Mouse (Mus musculus): ENCODE results near the gene Iqgap1. TPM values are rescaled to one million over a fixed set of nuclear protein-coding genes. Genes with fewer than 3 reads are reported as not detected.

Iqgap1 gene
- polyA plus RNA-seq, 1 experiment, result 284 TPM

DNA sequence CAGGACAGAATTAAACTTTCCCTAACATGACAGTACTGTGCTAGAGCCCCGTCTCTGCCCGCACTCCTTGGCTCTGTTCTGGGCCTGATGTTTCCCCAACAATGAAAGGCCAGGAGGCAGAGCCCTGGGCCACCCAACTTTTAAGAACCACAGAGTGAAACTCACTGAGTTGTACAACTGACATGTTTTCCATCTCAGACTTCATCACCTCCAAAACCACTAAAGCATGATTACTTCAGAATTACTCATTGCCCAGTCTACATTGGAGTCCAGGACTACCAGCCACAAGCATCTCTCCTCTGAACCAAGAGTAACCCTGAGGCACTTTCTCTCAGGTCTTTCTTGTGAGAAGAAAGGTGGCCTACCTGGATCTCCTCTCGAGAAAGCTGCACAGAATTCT, 83.1 kb downstream of the Iqgap1 start:
- TF ChIP-seq POLR2A (IDR thresholded peaks at IDR 0.05; ENCODE audit: borderline replicate concordance, low read depth, low read length), result no peak
- TF ChIP-seq CTCF (IDR thresholded peaks at IDR 0.05; ENCODE audit: low read depth, low read length), result no peak
- Histone ChIP-seq H3K27ac (ENCODE audit: insufficient read depth, low read depth, low read length) (no peak overlapping the region), H3K4me1 (ENCODE audit: control insufficient read depth, insufficient read depth, low read length) (no peaks in the 10 kb centered on the region), H3K4me3 (ENCODE audit: insufficient read depth, low read length) (no peak overlapping the region)

DNA sequence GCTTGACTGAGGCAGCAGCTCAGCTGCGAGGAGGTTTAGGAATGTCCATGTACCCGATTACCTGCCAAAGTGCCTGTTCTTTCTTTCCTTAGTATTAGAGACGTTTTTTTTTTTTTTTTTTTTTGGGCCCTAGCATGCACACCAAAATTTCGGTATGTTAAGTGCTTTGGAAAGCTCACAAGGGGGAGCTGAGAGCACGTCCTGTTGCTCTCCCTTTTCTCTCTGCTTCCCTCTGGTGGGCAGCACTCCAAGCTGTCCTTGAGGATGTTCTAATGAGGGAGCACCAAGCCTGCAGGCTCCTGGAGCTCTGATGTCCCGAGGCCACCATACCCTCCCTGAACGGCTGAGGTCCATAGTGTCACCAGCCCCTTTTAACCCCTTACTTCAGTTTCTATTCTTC, 84.8 kb downstream of the Iqgap1 start:
- H3K4me3 ChIP-seq (ENCODE audit: insufficient read depth, low read length), result no peak overlapping the region
- TF ChIP-seq POLR2A (IDR thresholded peaks at IDR 0.05; ENCODE audit: borderline replicate concordance, low read depth, low read length) (no peak), CTCF (IDR thresholded peaks at IDR 0.05; ENCODE audit: low read depth, low read length) (no peak)
- no peaks in the 10 kb centered on the region for H3K4me1 ChIP-seq (ENCODE audit: control insufficient read depth, insufficient read depth, low read length)
- no peak overlapping the region for H3K27ac ChIP-seq (ENCODE audit: insufficient read depth, low read depth, low read length)

DNA sequence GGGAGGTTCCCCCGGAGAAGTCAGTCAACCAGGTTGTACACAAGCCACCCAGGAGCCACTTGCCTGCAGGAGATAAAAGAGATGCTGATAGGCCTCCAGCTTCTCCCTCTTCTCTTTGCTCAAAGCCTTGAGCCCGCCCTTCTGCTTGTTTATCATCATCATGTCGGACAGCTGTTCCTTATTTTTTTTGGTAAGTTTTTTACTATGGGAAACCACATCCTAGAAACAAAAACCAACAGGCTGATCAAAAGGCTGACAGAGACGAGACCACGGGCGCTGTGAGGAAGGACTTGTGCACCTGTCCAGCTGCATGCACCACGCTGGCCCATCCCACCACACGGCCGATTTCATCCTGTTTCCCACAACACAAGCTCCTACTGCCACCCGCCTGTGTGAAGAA, 89.6 kb downstream of the Iqgap1 start:
- Histone ChIP-seq H3K27ac (ENCODE audit: insufficient read depth, low read depth, low read length) (no peak overlapping the region), H3K4me1 (ENCODE audit: control insufficient read depth, insufficient read depth, low read length) (no peaks in the 10 kb centered on the region), H3K4me3 (ENCODE audit: insufficient read depth, low read length) (no peak overlapping the region)
- TF ChIP-seq POLR2A (IDR thresholded peaks at IDR 0.05; ENCODE audit: borderline replicate concordance, low read depth, low read length), result no peak
- TF ChIP-seq CTCF (IDR thresholded peaks at IDR 0.05; ENCODE audit: low read depth, low read length), result no peak

DNA sequence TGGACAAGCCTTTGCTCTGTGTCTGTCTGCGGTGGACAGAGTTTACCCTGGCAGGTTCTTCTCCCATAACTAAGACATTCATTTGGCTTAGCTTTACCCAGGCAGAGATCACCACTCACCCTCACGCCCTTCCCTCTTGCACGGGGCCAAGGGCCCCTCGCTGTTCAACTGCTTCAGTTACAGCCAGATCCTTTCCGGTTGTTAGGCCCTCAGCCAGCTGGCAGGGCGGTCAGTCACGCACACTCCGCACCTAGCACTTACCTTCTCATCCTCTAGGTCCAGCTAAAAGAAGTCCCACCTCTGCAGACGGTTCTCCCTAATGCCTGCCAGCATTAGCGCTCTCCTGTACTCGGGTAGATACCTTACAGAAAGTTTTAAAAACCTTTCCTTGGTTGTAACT, 92.8 kb downstream of the Iqgap1 start:
- TF ChIP-seq CTCF (IDR thresholded peaks at IDR 0.05; ENCODE audit: low read depth, low read length) (no peak), POLR2A (IDR thresholded peaks at IDR 0.05; ENCODE audit: borderline replicate concordance, low read depth, low read length) (no peak)
- Histone ChIP-seq H3K4me3 (ENCODE audit: insufficient read depth, low read length) (no peak overlapping the region), H3K27ac (ENCODE audit: insufficient read depth, low read depth, low read length) (no peak overlapping the region), H3K4me1 (ENCODE audit: control insufficient read depth, insufficient read depth, low read length) (no peaks in the 10 kb centered on the region)

DNA sequence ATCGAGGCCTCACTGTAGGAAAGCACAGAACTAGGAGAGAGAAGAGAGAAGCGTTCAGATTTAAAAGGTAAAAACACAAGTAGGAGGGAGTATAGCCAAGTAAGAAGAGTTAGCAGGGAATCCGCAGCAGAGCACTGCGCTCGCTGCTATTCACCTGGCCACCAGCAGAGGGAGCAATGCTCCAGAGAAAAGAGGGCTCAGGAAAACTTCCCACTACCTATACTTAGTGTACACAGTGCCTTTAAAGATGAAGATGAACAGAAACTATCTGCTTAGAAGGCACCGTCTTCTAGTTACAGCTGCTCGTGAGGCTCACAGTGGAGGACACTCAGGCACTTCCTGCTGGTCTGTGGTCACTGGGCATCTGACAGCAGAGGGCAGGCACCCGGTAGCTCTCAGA, 96.1 kb downstream of the Iqgap1 start:
- Histone ChIP-seq H3K4me3 (ENCODE audit: insufficient read depth, low read length) (no peak overlapping the region), H3K4me1 (ENCODE audit: control insufficient read depth, insufficient read depth, low read length) (no peaks in the 10 kb centered on the region), H3K27ac (ENCODE audit: insufficient read depth, low read depth, low read length) (no peak overlapping the region)
- TF ChIP-seq POLR2A (IDR thresholded peaks at IDR 0.05; ENCODE audit: borderline replicate concordance, low read depth, low read length), result no peak
- peak; percentile 87 for TF ChIP-seq CTCF (IDR thresholded peaks at IDR 0.05; ENCODE audit: low read depth, low read length)

DNA sequence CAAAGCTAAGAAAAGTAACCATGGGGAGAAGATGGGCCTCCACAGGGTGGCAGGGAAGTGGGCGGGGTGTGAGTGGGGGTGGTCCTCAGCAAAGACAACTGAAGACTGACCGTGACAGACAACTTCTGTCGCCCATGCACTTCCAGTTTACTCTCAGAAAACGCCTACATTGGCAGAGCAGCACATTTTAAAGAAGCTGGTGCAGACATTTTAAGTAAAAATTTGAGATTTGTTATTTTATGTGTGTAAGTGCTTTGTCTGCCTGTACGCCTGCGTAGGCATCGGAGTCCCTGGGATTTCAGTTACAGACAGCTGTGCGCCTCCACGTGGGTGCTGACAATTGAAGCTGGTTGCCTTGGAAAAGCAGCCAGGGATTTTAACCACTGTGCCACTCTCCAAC, 104.7 kb downstream of the Iqgap1 start:
- Histone ChIP-seq H3K27ac (ENCODE audit: insufficient read depth, low read depth, low read length) (no peak overlapping the region), H3K4me1 (ENCODE audit: control insufficient read depth, insufficient read depth, low read length) (no peaks in the 10 kb centered on the region), H3K4me3 (ENCODE audit: insufficient read depth, low read length) (no peak overlapping the region)
- no peak for TF ChIP-seq POLR2A (IDR thresholded peaks at IDR 0.05; ENCODE audit: borderline replicate concordance, low read depth, low read length)
- TF ChIP-seq CTCF (IDR thresholded peaks at IDR 0.05; ENCODE audit: low read depth, low read length), result no peak

DNA sequence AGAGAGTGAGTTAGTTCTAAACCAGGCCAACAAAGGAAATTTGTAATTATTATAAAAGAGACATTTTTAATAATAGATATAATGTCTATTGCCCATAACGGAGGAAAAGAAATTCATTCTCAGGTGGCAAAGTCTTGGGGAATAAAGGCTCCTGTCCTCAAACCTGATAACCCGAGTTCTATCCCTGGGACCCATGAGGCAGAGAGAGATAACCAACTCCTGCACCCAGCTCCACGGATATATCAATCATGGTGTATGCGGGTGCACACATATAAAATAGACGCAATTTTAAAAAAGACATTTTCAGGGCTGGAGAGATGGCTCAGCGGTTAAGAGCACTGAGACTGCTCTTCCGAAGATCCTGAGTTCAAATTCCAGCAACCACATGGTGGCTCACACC, 106.2 kb downstream of the Iqgap1 start:
- no peak overlapping the region for H3K4me3 ChIP-seq (ENCODE audit: insufficient read depth, low read length)
- no peak overlapping the region for H3K27ac ChIP-seq (ENCODE audit: insufficient read depth, low read depth, low read length)
- H3K4me1 ChIP-seq (ENCODE audit: control insufficient read depth, insufficient read depth, low read length), result peaks cover 9% of the 10 kb centered on the region
- TF ChIP-seq CTCF (IDR thresholded peaks at IDR 0.05; ENCODE audit: low read depth, low read length) (no peak), POLR2A (IDR thresholded peaks at IDR 0.05; ENCODE audit: borderline replicate concordance, low read depth, low read length) (no peak)

DNA sequence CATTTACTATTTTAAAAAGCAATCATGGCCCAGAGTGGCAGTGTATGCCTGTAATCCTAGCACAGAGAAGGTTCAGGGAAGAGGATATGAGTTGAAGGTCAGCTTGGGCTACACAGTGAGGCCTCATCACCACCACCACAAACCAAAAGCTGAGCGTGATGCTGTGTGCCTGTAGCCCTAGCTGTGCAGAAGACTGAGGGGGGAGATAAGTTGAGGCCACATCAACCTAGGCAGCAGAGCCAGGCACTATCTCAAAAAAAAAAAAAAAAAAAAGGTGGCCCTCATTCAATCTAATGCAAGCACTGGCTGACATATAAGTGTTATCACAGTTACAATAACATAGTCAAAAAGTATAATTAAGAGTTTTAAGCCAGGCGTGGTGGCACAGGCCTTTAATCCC, 106.7 kb downstream of the Iqgap1 start:
- no peak overlapping the region for H3K27ac ChIP-seq (ENCODE audit: insufficient read depth, low read depth, low read length)
- no peak for TF ChIP-seq POLR2A (IDR thresholded peaks at IDR 0.05; ENCODE audit: borderline replicate concordance, low read depth, low read length)
- no peak for TF ChIP-seq CTCF (IDR thresholded peaks at IDR 0.05; ENCODE audit: low read depth, low read length)
- H3K4me3 ChIP-seq (ENCODE audit: insufficient read depth, low read length), result no peak overlapping the region
- H3K4me1 ChIP-seq (ENCODE audit: control insufficient read depth, insufficient read depth, low read length), result peaks cover 11% of the 10 kb centered on the region

DNA sequence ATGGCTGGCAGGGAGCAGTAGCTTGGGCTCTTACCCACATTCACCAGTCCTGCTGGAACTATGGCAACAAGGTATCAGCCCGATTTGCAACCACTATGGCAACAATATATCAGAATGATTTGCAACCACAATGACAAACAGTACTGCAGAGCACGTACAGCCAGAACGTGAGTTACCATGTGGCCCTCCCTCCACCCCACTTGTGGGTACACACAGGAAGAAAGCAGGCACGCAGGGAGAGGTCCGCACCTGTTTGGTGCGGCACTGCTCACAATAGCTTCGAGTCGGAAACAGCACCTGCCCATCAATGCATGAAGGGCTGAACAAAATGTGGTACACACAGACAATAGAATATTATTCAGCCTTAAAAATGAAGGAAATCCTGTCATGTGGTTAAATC, 107.3 kb downstream of the Iqgap1 start:
- TF ChIP-seq CTCF (IDR thresholded peaks at IDR 0.05; ENCODE audit: low read depth, low read length) (no peak), POLR2A (IDR thresholded peaks at IDR 0.05; ENCODE audit: borderline replicate concordance, low read depth, low read length) (no peak)
- H3K4me3 ChIP-seq (ENCODE audit: insufficient read depth, low read length), result no peak overlapping the region
- H3K4me1 ChIP-seq (ENCODE audit: control insufficient read depth, insufficient read depth, low read length), result peaks cover 11% of the 10 kb centered on the region
- no peak overlapping the region for H3K27ac ChIP-seq (ENCODE audit: insufficient read depth, low read depth, low read length)

DNA sequence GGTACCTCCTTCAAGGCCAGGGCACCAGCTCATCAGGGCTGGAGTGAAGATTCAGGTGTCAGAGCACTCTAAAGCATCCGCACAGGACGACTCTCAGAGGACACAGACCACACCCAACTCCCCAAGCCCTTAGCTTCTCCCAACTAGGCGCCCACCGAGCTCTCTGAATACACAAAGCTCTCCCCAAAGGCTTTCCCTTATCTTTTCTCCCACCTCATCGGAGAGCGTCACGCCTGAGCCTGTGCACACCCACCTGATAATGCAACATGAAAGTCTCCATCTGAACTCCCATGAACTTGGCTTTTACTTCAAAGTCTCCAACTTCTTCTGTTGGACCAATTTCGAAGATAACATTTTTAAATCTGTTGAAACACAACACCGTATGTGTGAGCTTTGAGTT, 109.0 kb downstream of the Iqgap1 start:
- Histone ChIP-seq H3K4me3 (ENCODE audit: insufficient read depth, low read length) (no peak overlapping the region), H3K4me1 (ENCODE audit: control insufficient read depth, insufficient read depth, low read length) (peaks cover 18% of the 10 kb centered on the region), H3K27ac (ENCODE audit: insufficient read depth, low read depth, low read length) (no peak overlapping the region)
- TF ChIP-seq POLR2A (IDR thresholded peaks at IDR 0.05; ENCODE audit: borderline replicate concordance, low read depth, low read length) (no peak), CTCF (IDR thresholded peaks at IDR 0.05; ENCODE audit: low read depth, low read length) (no peak)

DNA sequence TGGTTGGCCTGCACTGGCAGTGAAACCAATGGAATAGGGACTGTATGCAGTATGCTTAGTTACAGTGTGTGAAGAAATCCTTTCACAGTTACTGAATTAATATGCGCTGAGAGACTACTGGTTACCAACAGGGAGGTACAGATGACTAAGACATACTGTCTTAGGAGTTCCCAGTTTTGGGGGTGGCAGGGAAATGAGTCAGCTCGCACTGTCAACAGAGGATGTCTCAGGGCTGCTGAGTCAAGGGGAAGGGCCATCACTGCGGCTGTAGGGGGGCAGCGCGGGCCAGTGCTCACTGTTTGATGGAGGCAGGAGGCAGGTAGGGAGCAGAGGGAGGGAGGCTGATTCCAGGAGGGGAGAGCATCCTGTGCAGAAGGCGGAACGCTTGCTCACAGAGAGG, 110.5 kb downstream of the Iqgap1 start:
- Histone ChIP-seq H3K4me3 (ENCODE audit: insufficient read depth, low read length) (no peak overlapping the region), H3K27ac (ENCODE audit: insufficient read depth, low read depth, low read length) (peak overlapping the region; percentile 23), H3K4me1 (ENCODE audit: control insufficient read depth, insufficient read depth, low read length) (peaks cover 26% of the 10 kb centered on the region)
- no peak for TF ChIP-seq CTCF (IDR thresholded peaks at IDR 0.05; ENCODE audit: low read depth, low read length)
